Mouse (Mus musculus) retina, postnatal 7 days (tissue): ENCODE data around the gene Npas1.

Experiments used
- DNase-seq: peaks from one replicate; pipeline ENCODE4 v3.0.0-alpha.2; 2012; ENCODE audit warnings: low read depth, low spot score

Gene Npas1

DNA sequence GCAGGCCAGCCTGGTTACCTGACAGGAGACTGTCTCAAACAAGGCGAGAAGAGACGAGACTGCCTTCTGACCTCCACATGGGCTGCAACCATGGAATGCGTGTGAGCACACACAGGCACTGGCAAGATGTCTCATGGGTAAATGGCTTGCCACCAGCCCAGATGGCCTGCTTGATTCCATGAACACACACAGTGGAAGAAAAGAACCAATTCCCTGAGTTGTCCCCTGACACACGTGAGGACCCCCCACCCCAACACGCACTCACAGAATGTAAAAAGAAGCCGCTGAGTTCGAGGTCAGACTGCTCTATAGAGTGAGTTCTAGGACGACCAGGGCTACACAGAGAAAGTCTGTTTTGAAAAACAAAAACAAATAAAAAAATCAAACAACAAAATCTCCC, at the start of gene Npas1:
TSS of gene Npas1 (minus strand) at position 101 of the 400 bp plus-strand sequence.
- no peak for DNase-seq

DNA sequence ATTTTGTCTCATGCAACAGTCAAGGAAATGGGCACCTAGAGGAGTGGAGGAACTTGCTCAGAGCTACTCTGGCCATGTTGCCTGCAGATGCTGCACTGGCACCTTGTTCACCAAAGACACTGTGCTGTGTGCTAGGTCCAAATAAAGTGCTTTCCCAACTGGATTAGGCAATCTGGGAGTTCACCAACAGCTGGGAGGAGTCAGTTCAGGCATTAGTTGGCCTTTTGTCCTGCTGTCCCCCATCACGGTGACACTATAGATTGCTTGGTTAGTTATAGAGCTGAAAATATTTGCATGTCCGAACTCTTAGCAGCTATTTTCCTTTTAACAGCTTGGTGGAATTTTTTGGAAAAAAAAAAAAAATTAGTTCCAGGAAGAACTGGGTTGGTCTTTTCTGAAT, 48.5 kb upstream of the Npas1 start:
- DNase-seq = no peak

DNA sequence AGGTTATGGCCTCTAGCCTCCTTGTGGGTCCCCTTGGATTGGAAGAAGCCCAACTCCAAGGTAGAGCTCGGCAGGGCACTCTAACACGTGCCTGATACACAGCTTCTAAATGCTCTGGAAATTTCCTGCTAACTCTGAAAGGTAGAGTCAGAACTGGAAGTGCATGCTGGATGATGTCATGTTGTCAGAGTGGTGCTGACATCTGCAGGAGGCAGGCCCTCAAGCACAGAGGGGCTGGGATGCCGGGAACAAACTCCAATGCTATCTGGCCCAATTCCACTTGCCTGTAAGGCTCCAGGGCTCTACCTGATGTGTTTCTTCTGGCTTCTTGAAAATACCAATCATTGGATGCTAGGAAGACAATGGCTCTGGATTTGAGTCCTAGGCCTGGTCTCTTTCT, 47.9 kb upstream of the Npas1 start:
- DNase-seq = no peak

DNA sequence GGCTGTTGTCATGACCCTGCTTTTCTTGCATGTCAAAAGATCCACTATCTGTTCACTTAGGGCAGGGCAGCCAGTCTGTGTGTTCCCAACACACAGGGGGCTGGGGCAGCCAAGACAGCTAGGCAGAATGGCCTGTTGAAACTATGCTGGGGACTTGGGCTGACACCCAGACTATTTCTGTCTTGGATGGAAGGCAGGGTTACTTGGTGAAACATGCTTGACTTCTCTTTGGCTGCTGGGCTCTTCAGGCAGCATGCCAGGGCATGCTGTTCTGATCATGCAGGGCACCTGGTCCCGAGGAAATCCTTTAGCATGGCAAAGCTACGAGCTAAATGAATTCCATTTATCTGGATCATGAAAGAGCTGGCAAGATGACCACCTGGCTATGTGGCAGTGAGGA, 46.8 kb upstream of the Npas1 start:
- DNase-seq = no peak

DNA sequence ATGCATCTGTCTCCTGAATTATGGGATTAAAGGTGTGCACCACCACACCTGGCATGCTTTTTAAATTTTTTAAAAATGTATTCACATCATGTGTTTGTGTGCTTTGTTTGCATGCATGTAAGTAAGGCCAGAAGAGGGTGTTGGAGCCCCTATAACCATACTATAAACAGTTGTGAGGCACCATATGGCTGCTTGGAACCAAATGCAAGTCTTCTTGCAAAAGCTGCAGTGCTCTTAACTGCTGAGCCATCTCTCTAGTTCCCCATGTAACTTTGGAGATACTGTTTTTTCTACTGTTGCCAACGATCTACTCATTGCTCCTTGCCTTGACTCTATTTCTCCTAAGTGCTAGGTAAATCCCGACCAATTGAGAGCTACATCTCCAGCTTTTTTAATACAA, 41.8 kb upstream of the Npas1 start:
- no peak for DNase-seq

DNA sequence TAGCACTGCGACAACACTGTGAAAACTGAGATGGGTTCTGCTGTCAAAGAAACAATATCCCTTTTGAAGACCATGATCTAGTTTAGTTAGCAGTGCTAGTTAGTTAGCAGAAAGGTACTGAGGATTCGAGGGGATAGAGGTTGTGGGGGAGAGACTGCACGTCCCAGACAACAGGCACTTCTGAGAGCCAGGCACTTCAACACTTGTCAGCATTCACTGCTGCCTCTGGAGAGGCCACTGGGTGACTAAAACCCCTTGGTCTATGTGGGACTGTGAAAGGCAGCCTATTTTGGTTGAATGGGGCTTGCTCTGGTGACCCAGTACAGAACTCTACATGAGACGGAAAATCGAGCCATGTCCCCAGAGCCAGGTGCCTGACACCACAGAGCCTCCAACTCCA, 39.7 kb upstream of the Npas1 start:
- DNase-seq = no peak

DNA sequence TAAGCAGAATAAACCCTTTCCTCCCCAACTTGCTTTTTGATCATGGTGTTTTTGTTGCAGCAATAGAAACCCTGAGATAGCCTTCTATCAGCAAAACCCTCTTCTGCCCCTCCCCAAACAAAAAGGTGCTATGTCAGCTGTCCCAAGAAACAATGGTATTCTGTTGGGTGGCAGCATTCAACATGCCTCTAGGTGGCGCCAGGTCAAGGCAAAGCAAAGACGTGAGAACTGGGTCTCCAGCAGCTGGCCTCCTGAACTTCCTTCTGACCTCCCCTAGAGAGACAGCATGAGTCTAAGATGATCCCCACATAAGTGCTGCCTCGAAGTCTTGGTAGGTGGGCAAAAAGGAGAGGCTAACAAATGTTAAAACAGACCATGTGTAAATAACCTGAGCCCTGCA, 29.8 kb upstream of the Npas1 start:
- peak; percentile 30 for DNase-seq

DNA sequence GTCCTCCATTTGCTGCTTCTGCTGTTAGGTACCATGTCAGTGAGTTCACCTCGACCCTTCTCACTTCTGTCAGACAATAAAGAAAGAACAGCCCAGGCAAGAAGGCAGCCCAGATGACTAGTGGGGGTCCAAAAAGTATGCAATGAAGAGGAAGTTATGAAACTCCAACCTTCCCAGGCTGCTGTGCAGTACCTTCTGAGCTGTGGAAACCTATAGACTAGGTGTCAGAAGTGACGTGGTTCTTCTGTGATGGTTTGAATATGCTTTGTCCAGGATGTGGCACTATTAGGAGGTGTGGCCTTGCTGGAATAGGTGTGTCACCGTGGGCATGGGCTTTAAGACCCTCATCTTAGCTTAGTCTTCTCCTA, 27.7 kb upstream of the Npas1 start:
- DNase-seq = no peak

DNA sequence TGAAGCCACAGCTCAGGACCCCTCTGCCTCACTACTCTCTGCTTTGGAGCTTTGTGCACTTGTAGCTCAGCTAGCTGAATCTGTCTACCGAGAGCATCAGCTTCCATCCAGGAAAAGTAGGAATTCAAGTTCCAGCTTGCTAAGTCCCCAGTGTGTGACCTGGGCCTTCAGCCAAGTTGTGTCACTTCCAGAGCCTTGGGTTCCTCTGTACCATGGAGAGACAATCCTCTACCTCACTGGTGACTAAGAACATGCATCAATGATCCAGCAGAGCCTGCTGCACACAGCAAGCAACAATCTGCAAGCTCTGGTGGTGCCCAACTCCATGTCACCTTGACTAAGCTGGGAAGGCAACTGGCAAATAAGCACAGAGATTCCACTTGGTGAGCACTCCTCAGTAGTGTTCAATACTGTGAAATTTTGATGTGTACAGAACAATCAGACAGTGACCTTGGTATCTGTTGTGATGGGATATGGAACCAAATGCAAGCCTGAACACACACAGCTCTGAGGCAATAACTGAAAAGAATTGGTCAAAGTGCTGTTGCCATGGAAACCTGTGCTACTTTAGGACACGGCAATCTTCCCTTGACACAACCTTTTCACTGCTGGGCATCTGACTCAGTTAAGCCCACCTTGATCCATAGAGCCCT, 27.2 kb upstream of the Npas1 start:
- DNase-seq = no peak

DNA sequence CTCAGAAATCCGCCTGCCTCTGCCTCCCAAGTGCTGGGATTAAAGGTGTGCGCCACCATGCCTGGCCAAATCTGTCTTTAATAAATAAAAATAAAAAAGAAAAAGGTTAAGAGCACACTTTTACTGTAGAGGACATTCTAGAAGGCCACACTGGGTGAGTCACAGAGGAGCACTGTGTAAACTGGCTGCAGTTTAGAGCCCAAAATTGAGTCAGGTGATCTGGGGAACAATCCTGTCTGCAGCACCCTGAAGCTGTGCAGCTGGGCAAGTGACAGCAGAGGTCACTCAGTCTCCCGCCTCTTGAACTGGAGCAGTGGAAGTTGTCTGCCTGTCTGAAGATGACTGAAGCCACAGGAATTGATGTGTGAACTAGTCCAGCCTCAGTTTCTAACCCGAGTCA, 24.0 kb upstream of the Npas1 start:
- no peak for DNase-seq

DNA sequence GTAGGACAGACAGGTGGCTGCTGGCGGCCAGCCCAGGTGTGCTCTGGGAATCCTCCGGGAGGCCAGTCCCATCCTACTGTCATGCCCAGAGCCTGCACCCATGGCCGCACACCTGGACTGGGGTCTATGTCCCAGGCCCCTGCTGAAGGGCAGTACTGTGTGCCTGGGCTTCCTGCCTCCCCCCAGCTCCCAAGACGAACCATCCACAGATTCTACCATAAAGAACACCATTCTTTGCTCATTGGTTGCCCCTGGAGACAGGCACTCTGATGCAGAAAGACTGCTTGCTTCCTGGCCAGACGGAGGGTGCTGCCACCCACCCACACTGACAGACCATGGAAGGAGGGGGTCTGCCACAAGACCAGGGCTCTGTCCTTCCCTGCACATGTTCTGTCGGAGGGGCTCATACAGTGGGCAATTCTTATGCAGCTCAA, 22.2 kb upstream of the Npas1 start:
- no peak for DNase-seq

DNA sequence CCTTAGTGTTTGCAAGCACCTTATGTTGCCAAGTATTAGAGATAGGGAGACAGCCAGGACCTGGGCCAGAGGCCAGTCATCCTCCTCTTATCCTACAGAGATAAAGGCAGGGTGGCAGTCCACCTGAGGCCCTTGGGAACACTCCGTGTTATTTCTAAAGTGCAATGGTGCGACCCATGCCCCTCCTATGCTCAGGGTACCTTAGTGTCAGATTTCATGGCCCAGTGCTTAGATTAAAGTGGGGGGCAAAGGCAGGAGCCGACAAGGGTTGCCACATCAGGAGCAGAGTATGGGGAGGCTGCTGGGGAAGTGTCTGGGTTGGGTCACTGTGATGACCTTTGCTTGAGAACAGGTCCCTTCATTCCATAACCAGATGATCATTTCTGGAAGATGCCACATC, 18.7 kb upstream of the Npas1 start:
- DNase-seq = no peak

DNA sequence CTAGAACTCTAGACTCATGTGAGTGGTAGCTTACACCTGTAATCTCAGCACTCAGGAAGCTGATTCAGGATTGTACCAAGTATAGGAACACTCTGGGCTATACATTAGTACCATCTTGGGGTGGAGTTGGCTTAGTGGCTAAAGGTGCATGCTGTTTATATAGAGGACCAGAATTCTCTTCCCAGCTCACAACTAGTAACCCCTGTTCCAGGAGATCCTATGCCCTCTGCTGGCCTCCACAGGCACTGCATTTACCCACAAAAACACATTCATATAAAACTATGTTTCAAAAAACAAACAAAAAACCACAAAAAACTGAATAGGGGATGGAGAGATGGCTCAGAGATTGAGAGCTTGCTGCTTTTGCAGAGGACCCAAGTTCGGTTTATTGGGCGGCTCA, 15.8 kb upstream of the Npas1 start:
- DNase-seq = no peak

DNA sequence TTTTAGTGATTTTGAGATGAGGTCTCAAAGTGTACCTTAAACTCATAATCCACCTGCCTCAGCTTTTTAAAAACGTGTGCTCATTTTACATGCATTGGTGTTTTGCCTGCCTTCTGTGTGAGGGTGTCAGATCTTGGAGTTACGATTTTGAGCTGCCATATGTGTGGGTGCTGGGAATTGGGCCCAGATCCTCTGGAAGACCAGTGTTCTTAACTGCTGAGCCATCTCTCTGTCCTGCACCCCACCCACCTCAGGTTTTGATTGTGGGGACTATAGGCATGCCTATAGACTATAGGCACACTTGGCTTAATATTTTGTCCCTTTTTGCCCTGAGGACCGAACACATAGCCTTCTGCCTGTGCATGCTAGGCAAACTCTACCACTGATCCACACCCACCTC, 14.7 kb upstream of the Npas1 start:
- no peak for DNase-seq

DNA sequence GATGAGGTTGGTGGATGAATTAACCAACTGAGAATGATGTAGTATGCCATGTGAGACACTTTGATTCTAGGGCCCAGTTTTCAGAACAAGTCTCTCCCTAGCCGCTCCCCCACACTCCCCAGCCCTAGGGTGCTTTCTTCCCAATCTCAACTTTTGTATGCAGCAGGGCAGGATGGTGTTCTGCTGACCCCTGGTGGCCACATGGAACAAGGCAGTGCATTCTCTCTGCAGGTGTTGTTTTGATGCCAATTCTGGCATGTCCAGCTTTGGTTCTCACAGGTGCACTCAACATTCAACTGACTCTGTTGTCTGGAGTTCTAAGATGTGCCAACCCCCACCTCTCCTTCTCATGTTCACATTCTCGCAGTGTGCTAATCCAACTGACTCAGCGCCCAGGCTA, 14.2 kb upstream of the Npas1 start:
- peak; percentile 49 for DNase-seq

DNA sequence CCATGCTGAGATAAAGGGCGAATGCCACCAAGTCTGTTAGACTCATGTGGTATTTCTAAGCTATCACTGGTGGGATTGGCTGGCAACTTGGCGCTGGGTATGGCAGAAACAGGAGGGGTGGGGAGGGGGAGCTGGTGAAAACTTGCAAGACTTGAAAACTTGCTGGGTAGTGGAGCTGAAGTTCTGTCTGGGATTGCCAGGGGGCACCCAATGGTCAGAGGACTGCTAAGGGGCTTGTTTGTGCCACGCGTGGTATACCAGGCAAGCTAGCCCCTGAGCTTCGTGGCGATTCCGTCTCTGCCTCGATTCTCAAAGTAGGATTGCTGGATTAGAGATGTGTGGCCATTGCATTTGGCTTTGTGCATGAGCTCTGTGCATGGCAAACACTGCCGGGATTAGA, 12.4 kb upstream of the Npas1 start:
- no peak for DNase-seq

DNA sequence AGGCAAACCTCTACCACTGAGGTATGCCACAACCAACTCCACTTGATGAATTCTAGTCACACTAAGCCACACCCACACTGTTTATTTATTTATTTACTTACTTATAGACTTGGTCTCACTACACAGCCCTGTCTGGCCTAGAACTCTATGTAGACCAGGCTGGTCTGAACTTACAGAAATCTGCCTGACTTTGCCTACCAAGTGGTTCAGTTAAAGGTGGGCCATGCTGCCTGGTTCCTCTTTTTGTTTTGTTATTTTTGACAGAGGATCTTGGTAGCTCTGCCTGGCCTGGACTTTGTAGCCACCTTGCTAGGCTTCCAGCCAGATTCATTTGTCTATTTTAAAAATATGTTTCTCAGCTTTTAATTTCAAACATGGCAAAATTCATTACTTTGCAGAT, 11.3 kb upstream of the Npas1 start:
- DNase-seq = no peak

DNA sequence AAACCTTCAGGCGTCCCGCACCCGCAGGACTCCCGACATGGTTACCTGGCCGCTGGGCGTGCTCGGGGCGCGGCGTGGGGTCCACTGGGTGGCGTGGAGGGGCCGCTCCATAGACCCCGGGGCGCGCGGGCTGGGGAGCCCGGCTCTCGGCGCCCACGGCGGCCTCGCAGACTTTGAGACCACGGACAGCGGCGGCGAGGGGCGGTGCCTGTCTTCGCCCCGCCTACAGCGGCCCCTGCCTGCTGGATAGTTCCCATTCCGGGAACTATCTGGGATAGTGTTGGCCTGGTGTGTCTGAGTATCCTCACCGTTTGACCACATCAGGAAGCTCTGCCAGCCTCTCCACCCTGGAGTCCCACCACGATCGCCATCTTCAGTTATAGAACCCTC, 933 bp downstream of the Npas1 start:
- no peak for DNase-seq

DNA sequence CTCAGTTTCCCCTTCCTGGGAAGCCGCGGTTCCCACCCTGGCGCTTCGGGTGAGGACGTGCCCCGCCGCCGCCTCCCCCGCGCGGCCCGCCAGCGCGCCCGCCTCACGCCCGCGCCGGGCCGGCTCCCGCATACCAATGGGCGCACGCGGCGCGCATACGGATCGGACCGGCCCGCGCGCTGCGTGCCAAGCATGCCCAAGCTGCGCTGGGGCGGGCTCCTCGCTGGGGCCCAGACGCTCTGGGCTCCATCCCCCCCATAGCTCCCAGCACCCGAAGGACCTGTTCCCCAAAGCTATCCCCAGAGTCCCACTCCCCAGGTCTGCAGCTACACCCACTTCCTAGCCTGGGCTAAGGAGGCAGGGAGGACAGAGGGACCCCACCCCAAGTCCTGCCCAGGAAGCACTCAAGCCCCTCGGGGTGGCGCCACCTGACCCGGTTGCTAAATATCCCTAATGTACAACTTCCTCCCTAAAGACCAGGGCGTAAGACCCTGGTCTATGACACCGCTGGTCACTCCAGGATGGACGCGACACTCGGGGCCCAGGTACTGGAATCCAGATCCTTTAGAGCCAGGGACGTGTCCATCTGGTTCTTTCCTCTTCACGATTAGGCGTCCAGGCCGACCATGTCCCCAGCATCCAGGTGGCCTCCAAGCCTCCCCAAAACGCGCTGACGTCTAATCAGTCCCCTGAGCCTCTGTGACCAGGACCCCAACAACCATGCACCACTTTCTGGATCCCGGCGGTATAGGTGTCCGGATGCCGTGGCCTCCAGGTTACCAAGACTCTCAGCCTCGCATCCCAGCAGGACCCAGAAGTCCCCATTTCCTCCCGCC, 1.5 kb downstream of the Npas1 start:
- DNase-seq = no peak

DNA sequence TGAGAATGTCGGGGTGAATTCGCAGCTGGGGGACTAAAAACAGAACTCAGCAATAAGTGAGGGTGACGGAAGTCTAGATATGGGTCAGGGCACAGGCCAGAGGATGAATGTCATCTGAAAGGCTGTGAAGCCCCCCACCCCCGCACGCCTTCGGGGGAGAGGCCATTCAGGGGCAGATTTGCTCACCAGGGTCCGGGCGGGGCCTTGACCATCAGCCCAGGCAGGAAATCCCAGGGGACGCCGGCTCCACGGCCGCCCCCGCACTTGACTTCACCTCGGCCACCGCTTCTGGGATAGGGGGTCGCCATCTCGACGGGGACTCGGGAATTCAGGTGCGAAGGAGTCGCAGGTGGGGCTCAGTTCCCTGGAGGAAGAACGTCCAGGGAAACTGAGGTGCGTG, 2.2 kb downstream of the Npas1 start:
- no peak for DNase-seq

DNA sequence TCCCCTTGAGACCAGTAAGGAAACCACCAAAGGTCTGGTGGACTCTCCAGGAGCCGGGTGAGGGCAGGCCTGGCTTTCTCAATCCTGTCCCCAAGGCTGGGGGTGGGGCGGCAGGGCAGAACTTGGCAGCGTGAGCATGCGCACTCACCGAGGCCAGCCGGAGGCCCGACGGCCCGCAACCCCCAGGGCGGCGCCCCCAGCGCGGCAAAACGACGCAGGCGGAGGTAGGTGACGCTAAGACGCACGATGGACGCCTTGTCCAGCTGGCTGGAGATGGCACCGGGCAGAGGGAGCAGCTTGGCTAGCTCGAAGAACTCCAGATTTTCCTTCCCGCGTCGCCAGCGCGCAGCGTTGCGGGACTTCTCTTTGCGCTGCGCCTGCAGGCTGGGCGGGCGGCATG, 3.1 kb downstream of the Npas1 start:
- DNase-seq = no peak

DNA sequence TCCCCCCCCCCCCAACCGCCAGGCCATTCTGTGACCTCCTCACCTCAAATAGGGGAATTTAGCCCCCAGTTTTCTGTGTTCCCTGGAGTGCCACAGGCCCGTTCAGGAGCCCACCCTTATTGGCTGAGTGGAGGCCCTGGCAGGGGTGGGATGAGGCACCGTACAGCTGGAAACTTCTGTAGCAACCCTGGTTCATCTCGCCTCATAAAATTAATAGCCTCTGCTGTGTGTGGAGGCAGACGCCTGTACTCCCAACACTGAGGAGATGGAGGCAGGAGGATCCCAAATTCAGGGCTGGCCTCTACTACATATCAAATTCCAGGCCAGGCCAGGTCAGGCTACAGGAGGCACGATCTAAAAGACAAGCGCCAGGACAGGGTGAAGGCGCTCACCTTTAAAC, 3.7 kb downstream of the Npas1 start:
- DNase-seq = no peak

DNA sequence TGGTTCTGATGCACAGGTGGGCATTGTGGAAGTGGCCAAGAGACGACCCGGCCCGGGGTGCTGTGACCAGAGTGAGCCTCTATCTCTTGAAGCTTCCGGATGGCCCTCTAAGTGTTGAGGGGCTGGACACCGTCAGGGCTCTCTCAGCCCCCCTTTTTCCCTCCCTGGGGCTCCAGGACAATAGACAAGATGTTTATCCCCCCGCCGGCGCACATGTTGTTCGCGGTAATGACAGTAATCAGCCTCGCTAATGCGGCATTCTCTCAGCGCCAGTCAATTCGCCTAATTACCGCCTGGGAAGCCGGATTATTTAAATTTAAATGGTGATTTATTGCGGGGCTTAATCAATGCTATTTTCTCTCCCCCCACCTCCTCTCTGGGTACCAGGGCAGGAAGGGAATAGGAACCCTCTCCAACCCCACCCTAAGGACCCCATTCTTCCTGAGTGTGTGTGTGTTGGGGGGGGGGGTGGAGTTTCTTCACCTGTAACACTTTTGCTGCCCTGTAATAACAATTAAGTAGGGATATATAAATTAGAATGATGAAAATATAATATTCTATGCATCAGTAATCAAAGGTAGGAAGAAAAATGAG, 5.3 kb downstream of the Npas1 start:
- DNase-seq = no peak
